Mouse (Mus musculus): ENCODE measurements around the gene Krtap9-5.

The Krtap9-5 gene

DNA sequence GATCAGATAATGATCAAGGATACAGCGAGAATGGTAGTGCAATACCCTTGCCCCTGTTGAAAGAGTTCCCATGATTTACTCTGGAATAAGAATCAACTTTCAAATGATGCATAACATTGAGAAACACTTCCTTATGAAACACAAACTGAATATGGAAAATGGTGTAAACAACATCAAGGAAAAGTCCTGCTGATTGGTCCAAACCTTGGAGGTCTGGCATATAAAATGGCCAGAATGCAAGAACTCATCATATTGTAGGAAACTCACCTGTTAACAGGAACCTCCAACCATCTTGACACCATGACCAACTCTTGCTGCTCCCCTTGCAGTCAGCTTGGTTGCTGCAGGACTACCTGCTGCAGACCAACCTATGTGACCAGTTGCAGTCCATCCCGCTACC is at the start of gene Krtap9-5:
Gene Krtap9-5 (plus strand): TSS at position 301 of the 400 bp plus-strand sequence.
- no peak for DNase-seq (ENCODE audit: low spot score in 2 of 2)

DNA sequence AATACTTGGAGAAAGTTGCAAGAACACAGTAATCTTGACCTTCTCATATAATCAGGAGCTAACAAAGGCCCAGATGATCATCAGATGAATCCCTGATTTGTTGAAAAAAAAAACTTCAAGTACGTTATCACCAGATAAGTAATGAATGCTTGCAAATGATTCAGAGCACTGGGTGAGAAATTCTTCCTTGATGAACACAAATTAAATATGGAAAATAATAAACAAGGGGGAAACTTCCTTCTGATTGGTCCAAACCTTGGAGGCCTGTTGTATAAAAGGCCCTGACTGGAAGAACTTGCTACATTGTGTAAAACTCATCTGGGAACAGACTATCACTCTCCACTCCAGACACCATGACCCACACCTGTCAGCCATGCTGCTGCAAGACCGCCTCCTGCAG is 40.7 kb upstream of the Krtap9-5 start, which contains the start of gene Krtap31-1:
Gene Krtap31-1 (plus strand): TSS at position 301 of the 400 bp plus-strand sequence.
- DNase-seq (ENCODE audit: low spot score in 2 of 2): no peak

DNA sequence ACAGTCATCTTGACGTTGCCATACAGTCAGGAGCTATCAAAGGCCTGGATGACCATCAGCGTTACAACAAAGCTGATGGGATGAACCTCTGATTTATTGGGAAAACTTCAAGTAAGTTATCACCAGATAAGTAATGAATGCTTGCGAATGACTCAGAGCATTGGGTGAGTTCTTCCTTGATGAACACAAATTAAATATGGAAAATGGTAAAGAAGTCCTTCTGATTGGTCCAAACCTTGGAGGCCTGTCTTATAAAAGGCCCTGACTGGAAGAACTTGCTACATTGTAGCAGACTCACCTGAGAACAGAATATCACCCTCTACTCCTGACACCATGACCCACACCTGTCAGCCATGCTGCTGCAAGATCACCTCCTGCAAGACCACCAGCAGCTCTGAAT is 33.8 kb upstream of the Krtap9-5 start, which contains the start of gene Gm11565:
Gene Gm11565 (plus strand): TSS at position 301 of the 400 bp plus-strand sequence.
- no peak for DNase-seq (ENCODE audit: low spot score in 2 of 2)

DNA sequence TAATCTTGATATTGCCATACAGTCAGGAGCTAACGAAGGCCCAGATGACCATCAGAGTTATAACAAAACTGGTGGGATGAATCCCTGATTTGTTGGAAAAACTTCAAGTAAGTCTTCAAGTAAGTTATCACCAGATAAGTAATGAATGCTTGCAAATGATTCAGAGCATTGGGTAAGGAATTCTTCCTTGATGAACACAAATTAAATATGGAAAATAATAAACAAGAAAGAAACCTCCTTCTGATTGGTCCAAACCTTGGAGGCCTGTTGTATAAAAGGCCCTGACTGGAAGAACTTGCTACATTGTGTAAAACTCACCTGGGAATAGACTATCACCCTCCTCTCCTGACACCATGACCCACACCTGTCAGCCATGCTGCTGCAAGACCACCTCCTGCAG is 12.3 kb upstream of the Krtap9-5 start, which contains the start of gene Krtap31-2:
Gene Krtap31-2 (plus strand): TSS at position 301 of the 400 bp plus-strand sequence.
- no peak for DNase-seq (ENCODE audit: low spot score in 2 of 2)

DNA sequence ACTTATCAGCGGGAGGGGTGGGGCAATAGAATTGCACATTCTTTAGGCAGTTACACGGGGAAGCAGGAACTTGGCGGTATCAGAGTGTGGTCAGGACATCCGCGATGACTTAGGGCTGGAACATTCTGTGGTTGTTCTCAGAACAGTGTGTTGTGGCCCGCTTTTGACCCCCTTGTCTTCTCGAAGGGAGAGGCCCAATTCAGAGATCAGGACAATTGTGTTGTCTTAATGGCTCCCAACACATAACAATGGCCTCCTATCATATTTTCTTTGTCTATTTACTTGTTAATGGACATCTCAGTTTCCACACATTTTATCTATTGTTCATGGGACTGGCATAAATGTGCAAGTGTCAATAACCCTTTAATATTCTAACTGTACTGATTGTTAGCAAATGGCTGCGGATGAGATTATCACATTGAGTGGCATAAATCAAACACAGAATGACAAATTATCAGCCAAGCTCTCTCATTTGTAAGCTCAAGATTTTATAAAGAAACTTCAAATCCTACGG is 10.5 kb upstream of the Krtap9-5 start:
- DNase-seq (ENCODE audit: low spot score in 2 of 2): no peak

DNA sequence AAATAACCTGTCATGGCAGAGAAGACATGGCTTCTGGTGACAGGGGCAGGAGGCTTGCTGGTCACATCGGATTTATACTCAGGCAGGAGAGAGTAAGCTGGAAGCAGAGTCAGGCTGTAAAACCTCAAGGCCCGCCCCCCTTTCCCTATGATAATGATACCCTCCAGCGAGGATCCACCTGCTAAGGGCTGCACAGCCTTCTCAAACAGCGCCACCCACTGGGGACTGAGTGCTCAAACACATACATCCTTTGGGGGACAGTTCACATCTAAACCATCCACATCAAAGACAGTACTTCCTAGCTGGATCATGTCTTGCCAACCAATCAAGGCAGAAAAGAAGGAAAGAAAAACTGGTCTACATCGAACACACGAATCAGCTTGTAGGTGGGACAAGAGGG is 15.9 kb downstream of the Krtap9-5 start:
- no peak for DNase-seq (ENCODE audit: low spot score in 2 of 2)

DNA sequence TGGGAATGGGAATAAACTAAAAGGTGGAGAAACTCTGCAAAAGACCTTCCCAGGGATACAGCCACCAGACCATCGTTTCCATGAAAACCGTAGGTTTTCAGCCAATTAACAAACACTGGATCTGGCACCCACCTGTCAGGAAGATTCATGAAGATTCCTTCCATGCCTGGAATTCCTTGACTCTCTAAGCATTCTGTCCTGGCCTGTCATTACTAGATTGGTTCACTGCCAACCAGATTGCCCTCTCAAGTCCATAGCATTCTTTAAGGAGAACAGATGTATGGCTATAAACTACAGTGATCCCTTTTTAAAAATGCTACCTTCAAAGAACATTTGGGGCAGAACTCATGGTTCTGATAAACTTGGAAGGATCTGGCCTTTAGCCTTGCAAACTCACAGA is 17.7 kb downstream of the Krtap9-5 start:
- DNase-seq (ENCODE audit: low spot score in 2 of 2): no peak

DNA sequence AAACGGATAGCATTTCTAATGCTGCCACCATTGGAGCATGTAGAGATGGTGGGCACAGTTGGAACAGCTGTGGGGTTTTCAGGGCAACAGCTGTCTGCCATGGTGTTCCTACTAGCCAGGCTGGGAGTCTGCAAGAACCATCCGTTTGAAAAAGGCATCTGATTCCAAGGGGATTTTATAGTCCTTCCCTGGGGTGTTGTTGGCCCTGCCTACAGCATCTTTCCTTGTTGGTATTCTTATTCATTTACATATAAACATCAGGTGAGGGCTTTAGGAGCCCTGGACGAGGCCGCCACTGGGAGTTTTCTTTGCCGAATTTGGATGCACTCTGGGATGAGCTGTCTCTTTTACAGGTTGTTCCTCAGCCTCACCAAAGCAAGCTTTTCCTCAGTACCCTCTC is 30.7 kb downstream of the Krtap9-5 start, which contains the start of gene Krtap29-1:
Gene Krtap29-1 (minus strand): TSS at position 101 of the 400 bp plus-strand sequence.
- DNase-seq (ENCODE audit: low spot score in 2 of 2): no peak

DNA sequence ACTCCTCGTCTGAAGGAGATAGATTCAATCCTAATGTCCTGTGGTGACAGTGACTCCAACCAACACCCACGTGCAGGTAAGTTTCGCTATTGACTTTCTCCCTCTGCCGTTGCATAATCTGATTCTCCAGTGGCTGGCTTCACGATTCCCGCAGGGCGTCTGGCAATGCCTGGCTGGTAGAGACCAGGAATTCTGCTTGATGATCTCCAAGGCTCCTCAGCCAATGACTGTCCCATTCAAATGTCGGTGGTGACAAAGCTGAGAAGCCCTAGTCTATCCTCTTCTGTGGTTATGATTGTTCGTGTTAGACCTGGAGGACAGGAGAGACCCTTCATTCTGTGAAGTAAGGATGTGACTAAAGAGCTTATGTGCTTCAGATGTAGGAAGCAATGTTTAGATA is 34.5 kb downstream of the Krtap9-5 start:
- no peak for DNase-seq (ENCODE audit: low spot score in 2 of 2)

DNA sequence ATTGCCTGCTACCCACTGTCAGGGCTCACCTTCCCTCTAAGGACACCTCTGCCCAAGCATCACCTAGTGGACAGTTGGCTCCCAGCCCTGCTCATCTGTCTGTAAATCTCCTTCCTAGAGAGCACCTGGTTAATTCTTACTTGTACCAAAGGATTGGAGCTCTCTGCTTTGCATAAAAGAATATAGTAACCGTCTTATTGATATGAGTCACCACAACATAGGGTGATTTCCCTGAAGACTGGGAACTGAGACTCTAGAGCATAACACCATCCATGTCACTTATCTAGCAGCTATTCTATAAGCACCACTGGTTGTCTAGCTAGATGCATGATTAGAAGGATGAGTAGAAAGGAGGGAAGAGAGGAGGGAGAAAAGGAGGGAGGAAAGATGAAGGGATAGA is 35.2 kb downstream of the Krtap9-5 start:
- DNase-seq (ENCODE audit: low spot score in 2 of 2): no peak

DNA sequence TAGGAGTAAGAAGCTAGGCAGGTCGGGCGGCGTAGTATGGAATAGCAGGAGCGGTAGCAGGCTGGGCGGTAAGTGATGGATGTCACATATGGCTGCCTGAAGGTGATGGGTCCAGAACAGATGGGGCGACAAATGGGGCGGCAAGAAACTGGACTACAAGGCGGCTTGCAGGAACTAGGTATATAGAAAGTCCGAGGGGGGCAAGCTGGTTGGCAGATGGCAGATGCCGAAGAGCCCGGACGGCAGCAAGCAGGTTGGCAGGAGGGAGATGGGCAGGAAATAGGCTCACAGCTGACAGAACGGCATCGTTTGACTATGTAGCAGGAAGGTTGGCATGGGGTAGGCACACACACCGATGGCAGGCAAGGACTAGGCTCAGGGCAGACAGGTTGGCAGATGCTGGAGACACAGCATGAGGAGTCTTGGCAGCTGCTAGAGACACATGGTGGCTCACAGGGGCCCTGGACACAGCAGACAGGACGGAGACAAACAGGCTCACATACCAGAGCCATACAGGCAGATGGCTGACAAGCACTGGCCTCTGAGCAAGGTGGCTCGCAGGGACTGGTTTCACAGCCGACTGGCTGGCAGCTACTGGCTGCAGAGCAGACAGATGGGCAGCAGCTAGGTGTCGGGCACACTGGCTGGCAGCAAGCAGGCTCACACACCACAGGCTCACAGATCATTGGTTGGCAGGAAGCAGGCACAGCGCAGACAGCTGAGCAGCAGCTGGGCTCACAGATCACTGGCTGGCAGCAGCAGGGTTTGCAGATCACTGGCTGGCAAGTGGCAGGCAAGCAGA is 37.2 kb downstream of the Krtap9-5 start:
- peak; percentile 73 to 86 for DNase-seq (ENCODE audit: low spot score in 2 of 2)

DNA sequence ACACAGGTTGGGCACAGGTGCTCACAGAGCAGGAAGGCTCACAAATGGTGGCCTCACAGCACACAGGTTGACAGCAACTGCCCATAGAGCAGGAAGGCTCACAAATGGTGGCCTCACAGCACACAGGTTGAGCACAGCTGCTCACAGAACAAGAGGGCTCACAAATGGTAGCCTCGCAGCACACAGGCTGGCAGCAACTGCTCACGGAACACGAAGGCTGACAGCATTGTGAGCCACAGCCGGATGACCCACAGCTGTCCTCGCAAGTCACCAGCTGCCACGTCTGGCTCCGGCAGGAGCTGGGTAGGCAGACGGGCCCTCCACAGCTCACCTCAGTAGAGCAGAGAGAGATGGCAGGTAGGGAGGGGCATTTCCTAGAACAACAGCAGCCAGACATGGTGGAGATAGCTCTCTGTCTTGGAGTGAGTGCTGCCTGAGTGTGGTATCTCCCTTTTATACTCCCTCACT is 37.9 kb downstream of the Krtap9-5 start, which contains the start of gene Krtap16-1:
Gene Krtap16-1 (minus strand): TSS at position 418 of the 468 bp plus-strand sequence.
- DNase-seq (ENCODE audit: low spot score in 2 of 2): peak in 1 of 2 experiments; percentile 26

DNA sequence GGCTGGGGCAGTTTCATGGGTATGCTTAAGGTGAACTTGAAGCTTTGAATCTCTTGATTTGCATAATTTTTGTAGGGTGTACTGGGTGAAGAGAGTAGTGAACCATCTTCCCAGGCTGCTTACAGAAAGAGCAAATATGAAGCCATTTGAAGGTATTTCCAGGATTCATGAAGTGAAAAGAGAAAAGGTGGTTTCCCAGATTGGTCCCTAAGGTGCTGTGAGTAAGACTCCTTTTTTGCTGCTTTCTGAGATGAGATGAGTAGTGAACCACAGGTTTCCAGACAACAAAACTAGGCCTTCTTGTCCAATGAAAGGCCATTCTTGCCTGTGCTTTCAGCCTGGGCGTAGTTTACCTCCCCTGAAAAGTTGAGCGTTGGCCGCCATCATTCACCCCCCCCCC is 40.3 kb downstream of the Krtap9-5 start:
- DNase-seq (ENCODE audit: low spot score in 2 of 2): no peak

DNA sequence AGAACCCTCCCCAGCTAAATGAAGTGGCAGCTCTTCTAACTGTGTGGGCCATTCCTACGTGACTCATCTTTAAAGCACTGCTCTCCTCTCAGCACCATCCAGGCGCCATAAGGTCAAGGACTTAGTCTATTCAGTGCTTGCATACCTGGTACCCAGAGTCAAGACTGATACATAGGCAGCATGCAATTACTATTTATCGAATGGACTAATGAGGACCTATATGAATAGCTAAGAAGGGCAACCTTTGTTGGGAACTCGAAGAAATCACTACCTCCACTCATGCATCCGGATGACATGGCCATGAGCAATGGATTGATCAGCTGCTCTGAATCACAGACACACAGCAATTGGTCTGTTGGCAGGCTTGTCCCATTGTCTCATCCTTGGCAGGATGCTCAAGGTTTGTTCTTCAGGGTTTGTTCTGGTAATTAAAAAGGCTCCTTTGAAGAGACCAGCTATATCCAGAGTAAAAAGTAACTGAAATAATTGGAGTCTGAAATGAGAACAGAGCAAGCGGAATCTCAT is 41.7 kb downstream of the Krtap9-5 start:
- no peak for DNase-seq (ENCODE audit: low spot score in 2 of 2)

DNA sequence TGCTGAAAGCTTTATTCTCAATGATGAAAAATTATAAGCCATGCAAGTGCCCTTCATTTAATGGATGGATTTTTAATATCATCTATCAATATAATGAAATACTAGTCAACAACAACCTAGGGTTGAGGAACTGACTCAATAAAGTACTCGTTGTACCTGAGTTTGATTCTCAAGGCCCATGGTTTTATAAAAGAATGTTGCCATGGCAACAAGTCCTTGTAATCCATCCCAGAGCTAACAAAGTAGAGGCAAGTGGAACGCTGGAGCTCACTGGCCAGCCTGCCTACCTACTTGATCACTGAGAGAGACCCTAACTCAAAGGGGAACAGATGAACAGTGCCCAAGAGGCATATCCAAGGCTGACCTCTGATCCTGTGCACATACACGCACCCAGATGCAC is 42.3 kb downstream of the Krtap9-5 start:
- no peak for DNase-seq (ENCODE audit: low spot score in 2 of 2)

DNA sequence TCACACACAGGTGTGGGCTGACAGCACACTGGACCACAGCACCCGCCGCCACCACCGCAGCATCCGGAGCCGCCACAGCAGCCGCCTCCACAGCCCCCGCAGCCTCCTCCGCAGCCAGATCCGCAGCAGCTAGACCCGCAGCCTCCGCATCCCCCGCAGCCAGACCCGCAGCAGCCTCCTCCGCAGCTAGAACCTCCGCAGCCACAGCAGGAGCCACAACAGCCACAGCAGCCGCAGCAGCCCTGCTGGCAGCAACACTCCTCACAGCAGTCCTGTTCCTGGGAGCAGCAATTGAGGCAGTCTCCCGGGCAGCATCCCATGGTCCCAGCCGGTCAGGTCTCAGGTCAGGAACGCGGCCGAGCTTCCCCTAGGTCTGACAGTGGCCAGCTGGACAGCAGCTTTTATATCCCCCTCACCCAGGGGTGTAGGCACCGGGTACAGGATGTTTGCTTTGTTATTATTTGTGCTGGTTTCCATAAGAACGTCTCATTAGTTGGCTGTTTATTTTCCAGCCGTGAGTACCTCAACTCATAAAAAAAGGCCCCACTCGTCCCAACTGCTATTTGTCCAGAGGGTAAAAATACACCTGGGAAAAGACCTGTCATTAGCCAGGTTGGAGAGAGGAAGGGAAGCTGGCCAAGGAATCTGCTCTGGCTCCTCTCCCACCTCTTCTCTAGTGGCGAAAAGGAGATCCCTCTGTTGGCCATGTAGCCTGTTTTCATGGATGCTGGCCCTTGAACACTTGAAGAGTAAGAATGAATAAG is 45.5 kb downstream of the Krtap9-5 start, which contains the start of gene Krtap17-1:
Gene Krtap17-1 (minus strand): TSS at position 375 of the 764 bp plus-strand sequence.
- peak in 1 of 2 experiments; percentile 23 for DNase-seq (ENCODE audit: low spot score in 2 of 2)

DNA sequence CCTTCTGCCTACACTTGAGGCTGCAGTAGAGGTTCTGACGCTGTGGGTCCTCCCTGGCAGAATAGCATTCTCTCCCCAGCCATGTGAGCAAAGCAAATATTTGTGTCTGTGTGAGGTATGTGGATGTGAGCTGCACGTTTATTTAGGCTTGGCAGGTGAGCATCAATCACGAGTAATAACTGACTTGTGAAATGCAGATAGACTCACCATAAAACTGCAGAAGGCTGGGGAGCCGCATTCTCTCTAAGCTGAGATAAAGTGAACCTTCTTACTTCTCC is 46.0 kb downstream of the Krtap9-5 start:
- DNase-seq (ENCODE audit: low spot score in 2 of 2): no peak

DNA sequence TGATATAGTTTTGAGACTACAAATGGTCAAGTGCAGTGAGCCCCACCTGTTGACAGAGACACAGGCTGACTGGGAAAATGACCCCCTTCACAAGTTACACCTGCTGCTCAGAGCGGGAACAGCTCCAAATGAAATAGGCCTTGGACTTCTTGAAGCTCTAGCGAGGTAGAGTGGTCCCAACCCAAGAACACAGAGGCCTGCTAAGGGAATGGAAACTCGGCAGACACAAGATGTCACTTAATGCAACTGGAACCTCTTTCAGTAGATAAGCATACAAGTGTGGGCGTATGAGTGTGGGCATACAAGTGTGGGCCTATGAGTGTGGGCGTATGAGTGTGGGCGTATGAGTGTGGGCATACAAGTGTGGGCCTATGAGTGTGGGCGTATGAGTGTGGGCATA is 50.8 kb downstream of the Krtap9-5 start:
- no peak for DNase-seq (ENCODE audit: low spot score in 2 of 2)

Measured in right cerebral cortex, postnatal 10 days (tissue).